Mouse (Mus musculus): ENCODE measurements around the gene Nob1. TPM values are rescaled to one million over a fixed set of nuclear protein-coding genes. Genes with fewer than 3 reads are reported as not detected.

Gene Nob1
- total RNA-seq, 2 experiments from 2014 or later, result 39.4 to 40.6 TPM

GRCm38 (mm10) chr8:107453386-107453785, 28.5 kb upstream of the Nob1 start:
- TF ChIP-seq CTCF (IDR thresholded peaks at IDR 0.05), result no peak
- intact Hi-C loops (cut with DNase I), result no loop called here
- no peak for DNase-seq (ENCODE audit: extremely low spot score in 1 of 2, low spot score in 2 of 2)
- Histone ChIP-seq H3K4me3 (no peak overlapping the region), H3K27ac (no peak overlapping the region)

DNA sequence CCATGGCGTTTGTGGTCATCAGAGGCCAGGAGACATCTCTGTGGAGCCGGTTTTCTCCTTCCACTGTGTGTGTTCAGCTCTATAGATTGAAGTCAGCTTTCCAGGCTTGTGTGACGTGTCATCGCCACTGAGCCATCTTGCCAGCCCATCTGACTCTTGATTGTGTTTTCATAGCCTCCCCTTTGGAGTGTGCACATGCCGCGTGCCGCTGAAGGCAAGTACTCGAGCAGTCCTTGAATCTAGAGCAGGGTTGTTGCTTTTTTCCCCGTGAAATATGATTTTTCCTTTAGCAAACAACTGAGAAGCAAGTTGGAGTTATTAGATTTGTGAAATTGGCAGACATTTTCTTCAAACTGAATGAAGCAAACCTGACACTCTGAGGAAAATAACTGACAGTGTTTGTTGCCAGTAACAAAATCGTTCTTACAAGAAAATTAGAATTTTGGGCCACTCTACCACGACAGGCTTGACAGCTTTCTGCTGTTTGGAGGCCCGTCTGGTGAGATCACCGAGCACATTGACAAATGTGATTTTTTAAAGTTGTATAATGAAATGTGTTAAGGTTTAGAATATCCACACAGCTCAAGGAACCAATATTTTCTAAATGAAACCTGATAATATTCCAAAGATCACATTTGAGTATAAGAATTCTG, 26.7 kb upstream of the Nob1 start:
- no peak for TF ChIP-seq CTCF (IDR thresholded peaks at IDR 0.05)
- Histone ChIP-seq H3K4me3 (no peak overlapping the region), H3K27ac (no peak overlapping the region)
- intact Hi-C loops (cut with DNase I), result no loop called here
- no peak for DNase-seq (ENCODE audit: extremely low spot score in 1 of 2, low spot score in 2 of 2)

DNA sequence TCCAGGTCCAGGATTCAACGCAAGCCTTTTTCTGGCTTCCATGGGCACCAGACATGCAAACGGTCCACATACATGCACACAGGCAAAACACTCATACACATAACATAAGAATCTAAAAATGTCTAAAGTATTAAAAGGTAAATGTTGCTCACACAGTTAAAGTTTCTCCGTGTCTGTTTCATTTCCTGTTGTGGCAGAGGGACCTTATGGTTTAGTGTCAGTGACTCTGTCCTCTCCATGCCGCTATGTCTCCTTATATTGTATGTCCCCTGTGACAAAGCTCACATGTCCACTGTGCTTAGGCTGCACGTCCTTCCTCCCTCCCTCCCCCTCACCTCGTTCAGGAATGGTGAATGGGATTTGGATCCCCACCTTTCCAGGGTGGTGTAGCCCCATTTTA, 24.8 kb upstream of the Nob1 start:
- Histone ChIP-seq H3K27ac (no peak overlapping the region), H3K4me3 (no peak overlapping the region)
- TF ChIP-seq CTCF (IDR thresholded peaks at IDR 0.05), result no peak
- intact Hi-C loops (cut with DNase I), result no loop called here
- no peak for DNase-seq (ENCODE audit: extremely low spot score in 1 of 2, low spot score in 2 of 2)

GRCm38 (mm10) chr8:107449130-107449529, 24.3 kb upstream of the Nob1 start:
- Histone ChIP-seq H3K4me3 (no peak overlapping the region), H3K27ac (no peak overlapping the region)
- DNase-seq (ENCODE audit: extremely low spot score in 1 of 2, low spot score in 2 of 2), result no peak
- no peak for TF ChIP-seq CTCF (IDR thresholded peaks at IDR 0.05)
- intact Hi-C loops (cut with DNase I), result no loop called here

DNA sequence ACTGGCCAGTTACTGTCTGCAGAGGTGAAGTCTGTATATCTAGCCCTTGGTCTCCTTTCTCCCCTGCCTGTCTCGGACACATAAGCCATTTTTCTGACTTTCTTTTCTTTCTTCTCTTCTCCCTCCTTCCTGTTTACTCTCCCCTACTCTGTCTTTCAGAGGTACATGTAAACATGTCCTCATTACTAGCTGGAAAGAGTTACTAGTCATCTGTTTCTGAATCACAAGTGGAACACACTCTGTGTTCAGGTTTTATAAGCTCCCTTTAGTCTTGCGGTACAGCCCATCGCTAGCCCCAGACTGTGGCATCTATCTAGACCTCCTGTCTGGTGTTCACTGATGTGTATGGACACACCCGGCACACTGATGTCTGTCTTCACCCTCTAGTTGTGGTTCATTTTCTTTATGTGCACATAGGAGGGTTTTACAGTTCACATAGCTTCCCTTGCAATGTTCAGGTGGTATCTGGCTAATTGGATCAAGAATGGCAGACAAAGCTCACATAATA, 23.6 kb upstream of the Nob1 start:
- intact Hi-C loops (cut with DNase I), result no loop called here
- Histone ChIP-seq H3K27ac (no peak overlapping the region), H3K4me3 (no peak overlapping the region)
- DNase-seq (ENCODE audit: extremely low spot score in 1 of 2, low spot score in 2 of 2), result no peak
- no peak for TF ChIP-seq CTCF (IDR thresholded peaks at IDR 0.05)

DNA sequence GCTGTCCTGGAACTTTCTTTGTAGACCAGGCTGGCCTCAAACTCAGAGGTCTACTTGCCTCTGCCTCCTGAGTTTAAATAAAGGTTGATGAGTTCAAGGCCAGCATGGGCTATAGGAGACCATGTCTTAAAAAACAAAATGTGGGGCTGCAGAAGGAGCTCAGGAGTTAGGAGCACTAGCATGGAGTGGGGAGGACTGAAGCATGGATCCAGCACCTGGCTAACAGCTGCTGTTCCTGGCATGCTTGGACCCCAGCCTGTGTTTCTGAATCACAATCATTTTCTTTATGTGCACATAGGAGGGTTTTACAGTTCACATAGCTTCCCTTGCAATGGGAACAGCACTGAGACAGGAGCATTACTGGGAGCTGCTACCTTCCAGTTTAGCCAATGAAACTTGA, 22.9 kb upstream of the Nob1 start:
- no peak for TF ChIP-seq CTCF (IDR thresholded peaks at IDR 0.05)
- no peak for DNase-seq (ENCODE audit: extremely low spot score in 1 of 2, low spot score in 2 of 2)
- Histone ChIP-seq H3K27ac (no peak overlapping the region), H3K4me3 (no peak overlapping the region)
- intact Hi-C loops (cut with DNase I), result no loop called here

DNA sequence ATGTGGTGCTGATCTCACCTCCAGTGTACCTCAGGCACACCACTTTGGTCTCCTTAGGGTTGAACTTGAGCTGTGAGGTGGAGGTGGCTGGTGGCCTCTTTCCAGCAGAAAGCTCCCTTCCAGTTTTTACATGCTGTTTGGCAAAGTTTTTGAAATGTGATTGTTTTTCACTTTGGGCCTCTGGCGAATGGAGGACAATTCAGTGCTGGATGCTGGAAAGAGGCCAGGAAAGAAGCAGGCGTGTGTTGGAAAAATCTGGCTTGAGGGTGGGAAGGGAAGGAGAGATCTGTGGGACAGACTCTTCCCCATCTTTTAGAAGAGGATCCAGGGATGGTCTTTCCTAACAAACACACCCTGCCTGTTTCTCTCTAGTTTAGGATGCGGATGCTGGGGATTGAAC, 19.8 kb upstream of the Nob1 start:
- no peak overlapping the region for H3K4me3 ChIP-seq
- DNase-seq (ENCODE audit: extremely low spot score in 1 of 2, low spot score in 2 of 2), result no peak
- H3K27ac ChIP-seq, result no peak overlapping the region
- intact Hi-C loops (cut with DNase I), result no loop called here
- TF ChIP-seq CTCF (IDR thresholded peaks at IDR 0.05), result no peak

- no peak for TF ChIP-seq CTCF (IDR thresholded peaks at IDR 0.05)
- no peak for DNase-seq (ENCODE audit: extremely low spot score in 1 of 2, low spot score in 2 of 2)
- H3K27ac ChIP-seq, result no peak overlapping the region
- H3K4me3 ChIP-seq, result no peak overlapping the region
- intact Hi-C loops (cut with DNase I), result no loop called here
Measured at GRCm38 (mm10) chr8:107439880-107440625, 15.2 kb upstream of the Nob1 start.

- no peak for TF ChIP-seq CTCF (IDR thresholded peaks at IDR 0.05)
- no peak for DNase-seq (ENCODE audit: extremely low spot score in 1 of 2, low spot score in 2 of 2)
- H3K4me3 ChIP-seq, result no peak overlapping the region
- H3K27ac ChIP-seq, result no peak overlapping the region
- intact Hi-C loops (cut with DNase I), result no loop called here
Measured at GRCm38 (mm10) chr8:107437711-107438110, 12.9 kb upstream of the Nob1 start.

DNA sequence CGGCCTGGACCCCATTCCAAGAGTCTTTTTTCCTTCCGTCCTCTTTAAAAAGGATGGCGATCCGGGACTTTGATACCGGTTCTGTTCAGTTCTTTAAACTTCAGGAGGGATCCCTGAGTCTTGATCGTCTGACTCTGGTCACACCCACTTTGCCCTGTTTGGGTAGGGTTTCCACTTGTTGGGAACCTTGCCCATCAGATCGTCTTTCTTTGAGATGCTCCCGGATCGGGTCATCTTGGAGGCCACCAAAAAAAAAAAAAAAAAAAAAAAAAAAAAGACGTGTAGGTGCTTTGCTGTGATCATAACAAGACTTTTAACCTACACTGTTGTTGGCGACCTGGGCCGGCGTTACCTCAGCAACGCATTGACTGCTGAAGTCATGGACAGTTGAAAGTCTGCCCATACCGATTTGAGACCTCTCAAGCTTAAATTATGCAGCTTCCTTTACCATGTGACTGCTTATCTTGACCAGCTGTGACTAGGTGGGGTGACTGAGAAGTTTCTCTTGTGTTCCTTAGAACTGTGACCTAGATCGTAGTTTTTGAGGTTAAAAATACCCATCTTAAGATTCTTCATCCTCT, 12.1 kb upstream of the Nob1 start:
- Histone ChIP-seq H3K4me3 (peak overlapping the region; percentile 94), H3K27ac (peak overlapping the region; percentile 85)
- intact Hi-C loops (cut with DNase I), result no loop called here
- no peak for DNase-seq (ENCODE audit: extremely low spot score in 1 of 2, low spot score in 2 of 2)
- TF ChIP-seq CTCF (IDR thresholded peaks at IDR 0.05), result no peak

- DNase-seq (ENCODE audit: extremely low spot score in 1 of 2, low spot score in 2 of 2), result peak; percentile 78 to 80
- intact Hi-C loops (cut with DNase I), result no loop called here
- Histone ChIP-seq H3K27ac (peak within 1 kb of the TSS; percentile 87), H3K4me3 (peak within 1 kb of the TSS; percentile 94)
- no peak for TF ChIP-seq CTCF (IDR thresholded peaks at IDR 0.05)
Measured at GRCm38 (mm10) chr8:107435962-107436831, 11.3 kb upstream of the Nob1 start, which contains the start of gene Wwp2. Wwp2 (plus strand) TSS chr8:107436365.

Data from left cerebral cortex, adult 2 months (tissue).